Mouse (Mus musculus): ENCODE results near the gene Tbc1d4. TPM values are rescaled to one million over a fixed set of nuclear protein-coding genes. Genes with fewer than 3 reads are reported as not detected.

Tbc1d4 gene
- polyA plus RNA-seq, 1 experiment from 2014 or later = 4.3 TPM

GRCm38 (mm10) chr14:101573107-101573614 is 35.8 kb downstream of the Tbc1d4 start:
- Histone ChIP-seq H3K4me2 (replicated peaks; ENCODE audit: low read depth) (no peak overlapping the region), H3K4me3 (ENCODE audit: low read depth, low read length) (no peak overlapping the region), H3K9ac (ENCODE audit: low read depth, low read length) (no peak overlapping the region), H3K27me3 (replicated peaks; ENCODE audit: control insufficient read depth, insufficient read depth, low read length) (no peaks in the 10 kb centered on the region), H3K36me3 (ENCODE audit: control insufficient read depth, insufficient read depth) (no peaks in the 10 kb centered on the region), H3K9me3 (ENCODE audit: control insufficient read depth) (no peaks in the 10 kb centered on the region), H3K4me1 (replicated peaks; ENCODE audit: control insufficient read depth, insufficient read depth, low read length) (no peaks in the 10 kb centered on the region), H3K27ac (ENCODE audit: low read depth, low read length) (no peak overlapping the region)
- ATAC-seq = no peak
- no peak for TF ChIP-seq CTCF (IDR thresholded peaks at IDR 0.05; ENCODE audit: low read depth)
- WGBS = 56% methylated on average over 7 of the region's 7 CpGs

GRCm38 (mm10) chr14:101568828-101569227 is 40.2 kb downstream of the Tbc1d4 start:
- no peak overlapping the region for H3K4me2 ChIP-seq (replicated peaks; ENCODE audit: low read depth)
- no peak overlapping the region for H3K27ac ChIP-seq (ENCODE audit: low read depth, low read length)
- 82% methylated on average over 2 of the region's 2 CpGs for WGBS
- H3K27me3 ChIP-seq (replicated peaks; ENCODE audit: control insufficient read depth, insufficient read depth, low read length) = no peaks in the 10 kb centered on the region
- no peak overlapping the region for H3K4me3 ChIP-seq (ENCODE audit: low read depth, low read length)
- H3K4me1 ChIP-seq (replicated peaks; ENCODE audit: control insufficient read depth, insufficient read depth, low read length) = no peaks in the 10 kb centered on the region
- H3K9ac ChIP-seq (ENCODE audit: low read depth, low read length) = no peak overlapping the region
- no peak for ATAC-seq
- H3K36me3 ChIP-seq (ENCODE audit: control insufficient read depth, insufficient read depth) = no peaks in the 10 kb centered on the region
- no peaks in the 10 kb centered on the region for H3K9me3 ChIP-seq (ENCODE audit: control insufficient read depth)
- no peak for TF ChIP-seq CTCF (IDR thresholded peaks at IDR 0.05; ENCODE audit: low read depth)

GRCm38 (mm10) chr14:101566717-101567116 is 42.3 kb downstream of the Tbc1d4 start:
- Histone ChIP-seq H3K27me3 (replicated peaks; ENCODE audit: control insufficient read depth, insufficient read depth, low read length) (no peaks in the 10 kb centered on the region), H3K4me3 (ENCODE audit: low read depth, low read length) (no peak overlapping the region), H3K36me3 (ENCODE audit: control insufficient read depth, insufficient read depth) (no peaks in the 10 kb centered on the region), H3K4me2 (replicated peaks; ENCODE audit: low read depth) (no peak overlapping the region), H3K9me3 (ENCODE audit: control insufficient read depth) (no peaks in the 10 kb centered on the region), H3K27ac (ENCODE audit: low read depth, low read length) (no peak overlapping the region), H3K4me1 (replicated peaks; ENCODE audit: control insufficient read depth, insufficient read depth, low read length) (no peaks in the 10 kb centered on the region), H3K9ac (ENCODE audit: low read depth, low read length) (no peak overlapping the region)
- no peak for ATAC-seq
- 98% methylated on average over 2 of the region's 2 CpGs for WGBS
- TF ChIP-seq CTCF (IDR thresholded peaks at IDR 0.05; ENCODE audit: low read depth) = no peak

GRCm38 (mm10) chr14:101565661-101566060 is 43.3 kb downstream of the Tbc1d4 start:
- 74% methylated on average over 3 of the region's 3 CpGs for WGBS
- H3K4me1 ChIP-seq (replicated peaks; ENCODE audit: control insufficient read depth, insufficient read depth, low read length) = no peaks in the 10 kb centered on the region
- no peaks in the 10 kb centered on the region for H3K9me3 ChIP-seq (ENCODE audit: control insufficient read depth)
- no peak overlapping the region for H3K9ac ChIP-seq (ENCODE audit: low read depth, low read length)
- no peaks in the 10 kb centered on the region for H3K27me3 ChIP-seq (replicated peaks; ENCODE audit: control insufficient read depth, insufficient read depth, low read length)
- no peaks in the 10 kb centered on the region for H3K36me3 ChIP-seq (ENCODE audit: control insufficient read depth, insufficient read depth)
- H3K4me2 ChIP-seq (replicated peaks; ENCODE audit: low read depth) = no peak overlapping the region
- H3K27ac ChIP-seq (ENCODE audit: low read depth, low read length) = no peak overlapping the region
- TF ChIP-seq CTCF (IDR thresholded peaks at IDR 0.05; ENCODE audit: low read depth) = no peak
- no peak for ATAC-seq
- no peak overlapping the region for H3K4me3 ChIP-seq (ENCODE audit: low read depth, low read length)

GRCm38 (mm10) chr14:101561251-101561701 is 47.7 kb downstream of the Tbc1d4 start:
- Histone ChIP-seq H3K4me3 (ENCODE audit: low read depth, low read length) (no peak overlapping the region), H3K9me3 (ENCODE audit: control insufficient read depth) (no peaks in the 10 kb centered on the region), H3K27ac (ENCODE audit: low read depth, low read length) (no peak overlapping the region), H3K4me1 (replicated peaks; ENCODE audit: control insufficient read depth, insufficient read depth, low read length) (no peaks in the 10 kb centered on the region), H3K27me3 (replicated peaks; ENCODE audit: control insufficient read depth, insufficient read depth, low read length) (no peaks in the 10 kb centered on the region), H3K4me2 (replicated peaks; ENCODE audit: low read depth) (no peak overlapping the region), H3K36me3 (ENCODE audit: control insufficient read depth, insufficient read depth) (no peaks in the 10 kb centered on the region), H3K9ac (ENCODE audit: low read depth, low read length) (no peak overlapping the region)
- ATAC-seq = no peak
- TF ChIP-seq CTCF (IDR thresholded peaks at IDR 0.05; ENCODE audit: low read depth) = no peak
- 69% methylated on average over 12 of the region's 12 CpGs for WGBS

- TF ChIP-seq CTCF (IDR thresholded peaks at IDR 0.05; ENCODE audit: low read depth) = no peak
- 65% methylated on average over 3 of the region's 3 CpGs for WGBS
- no peak overlapping the region for H3K9ac ChIP-seq (ENCODE audit: low read depth, low read length)
- ATAC-seq = no peak
- H3K9me3 ChIP-seq (ENCODE audit: control insufficient read depth) = no peaks in the 10 kb centered on the region
- H3K4me1 ChIP-seq (replicated peaks; ENCODE audit: control insufficient read depth, insufficient read depth, low read length) = no peaks in the 10 kb centered on the region
- no peaks in the 10 kb centered on the region for H3K27me3 ChIP-seq (replicated peaks; ENCODE audit: control insufficient read depth, insufficient read depth, low read length)
- H3K36me3 ChIP-seq (ENCODE audit: control insufficient read depth, insufficient read depth) = no peaks in the 10 kb centered on the region
- no peak overlapping the region for H3K4me3 ChIP-seq (ENCODE audit: low read depth, low read length)
- no peak overlapping the region for H3K27ac ChIP-seq (ENCODE audit: low read depth, low read length)
- H3K4me2 ChIP-seq (replicated peaks; ENCODE audit: low read depth) = no peak overlapping the region
Observed at GRCm38 (mm10) chr14:101559446-101559845, 49.5 kb downstream of the Tbc1d4 start.

Data from intestine, postnatal 0 days (tissue).